Mouse (Mus musculus) liver, embryonic 15.5 days (tissue): ENCODE measurements around the gene Rest. TPM values are rescaled to one million over a fixed set of nuclear protein-coding genes. Genes with fewer than 3 reads are reported as not detected.

Source experiments
- ATAC-seq: fragments of 200-750 bp; cut with Nextera tagmentation; 2 replicates; pipeline ENCODE4 v1.8.0; 2017; ENCODE audit warnings: moderate number of reproducible peaks, mild to moderate bottlenecking, moderate library complexity; ENCODE audit not compliant: insufficient read depth
- H3K27ac ChIP-seq: fragments of 300-500 bp; sonication (generic); replicated peaks from 2 replicates; pipeline ENCODE4 v1.5.1; 2015; ENCODE audit warnings: mild to moderate bottlenecking, inconsistent platforms
- H3K27me3 ChIP-seq: fragments of 300-500 bp; sonication (generic); 2 replicates; pipeline ENCODE4 v1.6.1; 2015; ENCODE audit warnings: mild to moderate bottlenecking, inconsistent platforms
- H3K36me3 ChIP-seq: fragments of 300-500 bp; sonication (generic); replicated peaks from 2 replicates; pipeline ENCODE4 v1.6.1; 2015; ENCODE audit warnings: moderate library complexity, mild to moderate bottlenecking, inconsistent platforms
- H3K4me1 ChIP-seq: fragments of 300-500 bp; sonication (generic); replicated peaks from 2 replicates; pipeline ENCODE4 v1.6.1; 2015; ENCODE audit warnings: inconsistent platforms
- H3K4me2 ChIP-seq: fragments of 300-500 bp; sonication (generic); 2 replicates; pipeline ENCODE4 v1.6.1; 2015; ENCODE audit warnings: moderate library complexity, mild to moderate bottlenecking, inconsistent platforms
- H3K4me3 ChIP-seq: fragments of 300-500 bp; sonication (generic); replicated peaks from 2 replicates; pipeline ENCODE4 v1.5.1; 2015; ENCODE audit warnings: mild to moderate bottlenecking, inconsistent platforms
- H3K9ac ChIP-seq: fragments of 300-500 bp; sonication (generic); 2 replicates; pipeline ENCODE4 v1.6.1; 2015; ENCODE audit warnings: moderate library complexity, mild to moderate bottlenecking, inconsistent platforms
- H3K9me3 ChIP-seq: fragments of 300-500 bp; sonication (generic); replicated peaks from 2 replicates; pipeline ENCODE4 v1.6.1; 2016; ENCODE audit warnings: inconsistent platforms
- WGBS: fragments of 180-500 bp; shearing (Covaris S2); methylation state at CpG from one replicate; pipeline ENCODE4 v1.1.7; 2015; ENCODE audit warnings: mixed read lengths; ENCODE audit not compliant: insufficient replicate concordance; 5-methylcytosine and 5-hydroxymethylcytosine counted together
- microRNA-seq: library from miRNA; unstranded; fragments of <30 nt; microRNA quantifications from one replicate; pipeline ENCODE4, GENCODE M21; 2016
- polyA plus RNA-seq: library from polyadenylated mRNA; unstranded; fragments of >200 nt; fragmentation: Nextera tagmentation; extraction: Ambion mirVana; gene quantifications from 2 replicates; pipeline ENCODE4 v1.2.1, GENCODE M21; 2015

Gene Rest
- polyA plus RNA-seq, 1 experiment from 2014 or later = 6.4 TPM

DNA sequence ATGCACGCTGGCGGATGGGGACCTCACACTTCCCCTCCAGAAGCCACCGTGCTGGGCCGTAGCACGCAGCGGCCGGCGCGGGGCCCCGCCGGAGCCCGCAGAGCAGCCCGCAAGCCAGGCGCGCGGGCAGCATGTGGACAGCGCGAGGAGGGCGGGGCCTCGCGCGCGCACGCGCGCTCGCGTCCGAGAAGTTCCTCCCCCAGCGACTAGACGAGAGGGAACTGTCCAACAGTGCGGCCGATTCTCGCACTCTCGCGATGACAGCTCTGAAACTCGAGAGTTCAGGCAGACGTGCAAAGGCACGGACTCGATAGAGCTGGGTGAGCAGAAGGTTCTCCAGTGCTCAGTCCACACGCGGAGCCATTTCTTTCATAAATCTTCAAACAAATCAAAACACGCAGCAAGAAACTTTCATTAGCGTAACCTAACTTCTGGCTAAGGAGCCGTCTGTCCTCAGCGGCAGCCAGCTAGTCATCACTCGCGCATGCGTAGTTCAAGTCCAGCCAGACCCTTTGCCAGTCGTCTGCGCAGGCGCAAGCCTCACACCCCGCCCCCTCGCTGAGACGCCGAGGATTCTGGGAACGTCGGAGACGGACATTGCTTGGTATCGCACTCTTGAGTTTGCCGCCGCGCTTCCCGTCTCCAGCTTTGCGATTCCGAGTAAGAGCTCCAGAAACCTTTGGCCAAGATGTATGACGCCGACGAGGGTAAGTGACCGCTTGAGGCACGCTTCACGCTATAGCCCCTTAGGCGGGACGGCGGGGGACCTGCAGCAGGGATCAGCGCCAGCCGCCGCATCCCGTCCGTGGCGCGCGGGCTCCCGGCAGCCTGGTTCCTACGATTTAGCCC, 44.9 kb downstream of the Rest start, which contains the start of the genes Noa1 and Polr2b:
Gene Noa1, minus strand, starts transcription at position 161 of the 849 bp plus-strand sequence.
Gene Polr2b, plus strand, starts transcription at position 224 of the 849 bp plus-strand sequence.
- under 1% methylated on average over 85 of the region's 85 CpGs for WGBS
- H3K27me3 ChIP-seq = no peaks in the 10 kb centered on the region
- H3K4me2 ChIP-seq = peak within 1 kb of the TSS; percentile 99
- H3K4me1 ChIP-seq = peaks cover 36% of the 10 kb centered on the region
- H3K36me3 ChIP-seq = peaks cover 38% of the 10 kb centered on the region
- peak; percentile 96 for ATAC-seq
- peak within 1 kb of the TSS; percentile 94 for H3K27ac ChIP-seq
- peak within 1 kb of the TSS; percentile 77 for H3K4me3 ChIP-seq
- H3K9me3 ChIP-seq = no peaks in the 10 kb centered on the region
- peak within 1 kb of the TSS; percentile 84 for H3K9ac ChIP-seq

DNA sequence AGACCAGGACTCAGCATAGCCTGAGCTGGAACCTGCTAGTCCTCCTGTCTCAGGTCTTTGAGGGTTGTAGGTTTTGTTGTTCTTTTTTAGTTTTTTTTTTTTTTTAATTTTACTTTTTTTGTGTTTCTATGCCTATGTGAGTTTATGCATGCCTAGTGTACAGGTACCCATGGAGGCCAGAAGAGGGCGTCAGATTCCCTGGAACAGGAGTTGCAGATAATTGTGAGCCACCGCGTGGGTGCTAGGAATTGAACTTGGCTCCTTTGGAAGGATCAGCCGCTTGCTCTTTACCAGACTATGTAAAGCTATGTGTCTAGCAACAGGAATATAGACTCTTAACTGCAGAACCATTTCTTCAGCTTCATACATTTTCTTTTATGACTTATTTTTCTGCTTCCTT, 48.9 kb downstream of the Rest start:
- Histone ChIP-seq H3K27me3 (no peaks in the 10 kb centered on the region), H3K4me2 (no peak overlapping the region), H3K9ac (no peak overlapping the region), H3K4me3 (no peak overlapping the region), H3K27ac (no peak overlapping the region), H3K36me3 (peaks cover 54% of the 10 kb centered on the region), H3K4me1 (peaks cover 18% of the 10 kb centered on the region), H3K9me3 (no peaks in the 10 kb centered on the region)
- WGBS = 86% methylated on average over 4 of the region's 4 CpGs
- ATAC-seq = no peak

GRCm38 (mm10) chr5:77314986-77315385, 49.7 kb downstream of the Rest start:
- no peak overlapping the region for H3K4me3 ChIP-seq
- H3K4me1 ChIP-seq = peaks cover 16% of the 10 kb centered on the region
- H3K4me2 ChIP-seq = no peak overlapping the region
- H3K9ac ChIP-seq = no peak overlapping the region
- no peak overlapping the region for H3K27ac ChIP-seq
- no peak for ATAC-seq
- H3K36me3 ChIP-seq = peaks cover 59% of the 10 kb centered on the region
- no peaks in the 10 kb centered on the region for H3K27me3 ChIP-seq
- WGBS = 80% methylated on average over 6 of the region's 6 CpGs
- H3K9me3 ChIP-seq = no peaks in the 10 kb centered on the region

- H3K27me3 ChIP-seq = no peaks in the 10 kb centered on the region
- no peaks in the 10 kb centered on the region for H3K9me3 ChIP-seq
- H3K4me2 ChIP-seq = no peak overlapping the region
- no peak overlapping the region for H3K9ac ChIP-seq
- peaks cover 94% of the 10 kb centered on the region for H3K36me3 ChIP-seq
- ATAC-seq = no peak
- H3K4me1 ChIP-seq = no peaks in the 10 kb centered on the region
- 60% methylated on average over 1 of the region's 1 CpGs for WGBS
- H3K27ac ChIP-seq = no peak overlapping the region
- H3K4me3 ChIP-seq = no peak overlapping the region
Measured at GRCm38 (mm10) chr5:77324936-77325335, 59.6 kb downstream of the Rest start.

- ATAC-seq = no peak
- H3K27ac ChIP-seq = no peak overlapping the region
- H3K4me1 ChIP-seq = no peaks in the 10 kb centered on the region
- no peak overlapping the region for H3K4me2 ChIP-seq
- H3K9me3 ChIP-seq = no peaks in the 10 kb centered on the region
- no peaks in the 10 kb centered on the region for H3K27me3 ChIP-seq
- WGBS = 61% methylated on average over 5 of the region's 5 CpGs
- no peak overlapping the region for H3K9ac ChIP-seq
- no peak overlapping the region for H3K4me3 ChIP-seq
- peaks cover 90% of the 10 kb centered on the region for H3K36me3 ChIP-seq
Measured at GRCm38 (mm10) chr5:77330154-77330553, 64.9 kb downstream of the Rest start.

Small RNA genes within 50 kb of the gene (microRNA-seq; reads per million reads assigned to microRNA genes)
- gene Mir5098 = not detected

Other genes with a start within 250 kb of the Rest start
- 0.16 and 0.32 TPM in 2 replicates for gene Thegl, start 249.5 kb upstream of the Rest start, polyA plus RNA-seq
- 0.13 and 0.28 TPM in 2 replicates for gene Hopx, start 150.4 kb upstream of the Rest start, polyA plus RNA-seq
- gene Spink2, start 54.0 kb upstream of the Rest start, polyA plus RNA-seq = 0.21 TPM in 1 of 2 replicates, not detected in the other
- gene Noa1, start 44.6 kb downstream of the Rest start, polyA plus RNA-seq = 18.1 and 18.2 TPM in 2 replicates
- 24.9 and 26.0 TPM in 2 replicates for gene Polr2b, start 44.7 kb downstream of the Rest start, polyA plus RNA-seq
- gene Igfbp7, start 142.6 kb downstream of the Rest start, polyA plus RNA-seq = 24.3 and 30.7 TPM in 2 replicates